9 mouse cellular contexts compared by ENCODE assay signal in the genomic region with DNA sequence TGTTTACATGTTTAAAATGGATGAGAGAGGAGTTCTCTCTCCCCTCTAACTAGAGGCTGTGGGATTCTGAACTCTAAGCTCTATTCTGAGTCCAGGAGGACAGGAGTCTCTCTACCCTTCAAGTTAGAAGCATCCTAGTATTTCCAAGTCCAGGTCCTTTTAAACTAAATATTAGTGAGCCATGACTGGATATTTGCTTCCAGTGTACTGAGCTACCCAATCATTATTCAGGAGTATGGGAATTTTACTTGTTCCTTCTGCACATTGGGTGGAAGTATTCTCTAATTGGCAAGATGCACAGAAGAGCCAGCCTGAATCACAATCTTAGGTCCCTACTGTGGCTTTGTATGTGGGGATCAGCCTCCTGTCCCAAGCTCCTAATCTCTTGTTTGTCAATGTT. TPM values are rescaled to one million over a fixed set of nuclear protein-coding genes. Genes with fewer than 3 reads are reported as not detected.
DNase-seq lines count a peak whose midpoint lies in the region; ATAC-seq and TF ChIP-seq lines count a peak whose summit lies in the region.
"Had no signal": no experiment of that assay in that cellular context is flagged by ENCODE, and none has a peak within 500 bp of the region (broad histone marks: within the 10 kb centered on the region; RNA-seq: fewer than 3 reads in every experiment).

No protein-coding gene starts in this region.

- H3K4me3 ChIP-seq in gastrocnemius, adult 2 months = peak overlapping the region; percentile 93
- peak overlapping the region; percentile 69 for H3K4me3 ChIP-seq in left cerebral cortex, adult 2 months
- no peak overlapping the region for H3K4me3 ChIP-seq in forebrain, embryonic 13.5 days
- peak overlapping the region; percentile 78; the same call in 1 of the 2 replicates for H3K4me3 ChIP-seq in limb, embryonic 14.5 days (replicated peaks; ENCODE audit: low read length)

- no peaks in the 10 kb centered on the region for H3K36me3 ChIP-seq in forebrain, embryonic 13.5 days (ENCODE audit: poor library complexity, severe bottlenecking)
- no peaks in the 10 kb centered on the region for H3K36me3 ChIP-seq in limb, embryonic 14.5 days (ENCODE audit: control insufficient read depth, insufficient read depth, low read length)
- H3K36me3 ChIP-seq: neural tube, embryonic 12.5 days had no signal

- ATAC-seq in forebrain, embryonic 13.5 days = no peak
- ATAC-seq in limb, embryonic 14.5 days (ENCODE audit: low FRiP score, low read depth) = no peak

- H3K4me2 ChIP-seq in forebrain, embryonic 13.5 days = peak overlapping the region; percentile 94
- H3K4me2 ChIP-seq in limb, embryonic 14.5 days (replicated peaks; ENCODE audit: low read depth, low read length, severe bottlenecking) = peak overlapping the region; percentile 88

- H3K27me3 ChIP-seq in forebrain, embryonic 13.5 days = no peaks in the 10 kb centered on the region; the same call in 1 of the 2 replicates
- H3K27me3 ChIP-seq in limb, embryonic 14.5 days (ENCODE audit: control insufficient read depth, insufficient read depth, low read length) = no peaks in the 10 kb centered on the region

- intact Hi-C loops in gastrocnemius, adult 2 months (cut with DNase I) = loop anchor here (10.0 kb wide), 2 partner anchors 190 to 360 kb away; no protein-coding TSS in a partner anchor
- intact Hi-C loops in left cerebral cortex, adult 2 months (cut with DNase I) = no loop called here
- intact Hi-C loops in left cerebral cortex, postnatal 36 days (cut with DNase I) = no loop called here

- no peak for TF ChIP-seq CTCF in gastrocnemius, adult 2 months (IDR thresholded peaks at IDR 0.05)
- TF ChIP-seq CTCF in left cerebral cortex, adult 2 months (IDR thresholded peaks at IDR 0.05) = no peak

- H3K9me3 ChIP-seq in forebrain, embryonic 13.5 days (replicated peaks) = no peaks in the 10 kb centered on the region
- no peaks in the 10 kb centered on the region for H3K9me3 ChIP-seq in limb, embryonic 14.5 days (ENCODE audit: control insufficient read depth, low read length)
- H3K9me3 ChIP-seq: neural tube, embryonic 12.5 days had no signal

- H3K4me1 ChIP-seq in forebrain, embryonic 13.5 days = peaks cover 19% of the 10 kb centered on the region
- H3K4me1 ChIP-seq in limb, embryonic 14.5 days (ENCODE audit: control insufficient read depth, insufficient read depth, low read length) = peaks cover 25% of the 10 kb centered on the region

- no peak overlapping the region for H3K27ac ChIP-seq in gastrocnemius, adult 2 months
- no peak overlapping the region for H3K27ac ChIP-seq in left cerebral cortex, adult 2 months
- no peak overlapping the region for H3K27ac ChIP-seq in forebrain, embryonic 13.5 days
- no peak overlapping the region for H3K27ac ChIP-seq in limb, embryonic 14.5 days (replicated peaks; ENCODE audit: low read depth, low read length)
- H3K27ac ChIP-seq: neural tube, embryonic 12.5 days had no signal

- H3K9ac ChIP-seq in forebrain, embryonic 13.5 days = no peak overlapping the region
- H3K9ac ChIP-seq in limb, embryonic 14.5 days (ENCODE audit: low read depth, low read length, severe bottlenecking) = no peak overlapping the region

- no peak for TF ChIP-seq POLR2A in limb, embryonic 14.5 days (IDR thresholded peaks at IDR 0.05; ENCODE audit: borderline replicate concordance, extremely low read depth, insufficient read depth, insufficient read length)

- no peak for DNase-seq in gastrocnemius, adult 2 months
- DNase-seq in gastrocnemius, postnatal 4 days (ENCODE audit: low spot score in 2 of 2) = no peak
- no peak for DNase-seq in left cerebral cortex, adult 2 months (ENCODE audit: extremely low spot score in 1 of 2, low spot score in 2 of 2)
- DNase-seq in left cerebral cortex, postnatal 36 days (ENCODE audit: low spot score in 2 of 2) = no peak
- DNase-seq in limb, embryonic 14.5 days (ENCODE audit: low spot score) = no peak
- DNase-seq in natural killer cell, adult 2 months (ENCODE audit: low spot score in 2 of 2) = no peak
- DNase-seq in thymus, postnatal 25 days = no peak

RNA-seq across cellular contexts. Expression of gene Pcsk5, which starts 2.5 kb away (rescaled TPM):
- total RNA-seq in gastrocnemius, adult 2 months (2021) = 1 to 10 TPM; 1.9 to 4.0 TPM
- 10 to 100 TPM; 13.9 to 15.6 TPM for total RNA-seq in gastrocnemius, postnatal 4 days (2021)
- total RNA-seq in left cerebral cortex, adult 2 months (2021) = 10 to 100 TPM; 11.2 to 12.3 TPM
- 10 to 100 TPM; 13.3 to 13.5 TPM for total RNA-seq in left cerebral cortex, postnatal 36 days (2021)
- 5.2 and 5.4 TPM in 2 replicates for polyA plus RNA-seq in forebrain, embryonic 13.5 days (2015; fragmentation: Nextera tagmentation; extraction: Ambion mirVana)
- polyA plus RNA-seq in limb, embryonic 14.5 days (2012; rRNA removed) = 17.4 and 18.2 TPM in 2 replicates
- 21.7 and 23.6 TPM in 2 replicates for polyA plus RNA-seq in limb, embryonic 14.5 days (2014; fragmentation: Nextera tagmentation; extraction: Ambion mirVana)
